ENCODE assay signal across 25 mouse cellular contexts in genomic region chr7:68332799-68333198, GRCm38 (mm10). TPM values are rescaled to one million over a fixed set of nuclear protein-coding genes. Genes with fewer than 3 reads are reported as not detected.
DNase-seq lines count a peak whose midpoint lies in the region; ATAC-seq and TF ChIP-seq lines count a peak whose summit lies in the region.
"Had no signal": no experiment of that assay in that cellular context is flagged by ENCODE, and none has a peak within 500 bp of the region (broad histone marks: within the 10 kb centered on the region; RNA-seq: fewer than 3 reads in every experiment).

No protein-coding gene starts in this region.

- dilution Hi-C loops in CH12.LX (cut with MboI; ENCODE audit: extremely low pct_ligation_motif_present, extremely low pct_unique_long_range_greater_than_20kb, low sequenced_read_pairs) = no loop called here

- ATAC-seq in midbrain, embryonic 14.5 days (ENCODE audit: low FRiP score, low TSS enrichment) = no peak
- ATAC-seq: activated CD4-positive, CD25-positive, alpha-beta regulatory T cell, adult 4 months; CD4-positive, CD25-positive, alpha-beta regulatory T cell, adult 4 months; Patski had no signal

- peak overlapping the region; percentile 95 for H3K4me2 ChIP-seq in CH12.LX (ENCODE audit: insufficient read depth, low read depth, poor library complexity, severe bottlenecking)
- H3K4me2 ChIP-seq in midbrain, embryonic 14.5 days (ENCODE audit: low read length) = no peak overlapping the region

- in situ Hi-C loops in CH12.LX (cut with MboI; ENCODE audit: low pct_ligation_motif_present, low pct_unique_long_range_greater_than_20kb, low sequenced_read_pairs) = no loop called here

- H3K36me3 ChIP-seq in CH12.LX (replicated peaks in 1 of 2; ENCODE audit: control insufficient read depth in 1 of 2, insufficient read depth in 1 of 2, low read length in 1 of 2) = peaks cover 45 to 71% of the 10 kb centered on the region in 2 experiments
- no peaks in the 10 kb centered on the region for H3K36me3 ChIP-seq in midbrain, embryonic 14.5 days (ENCODE audit: control insufficient read depth, insufficient read depth, low read length)
- H3K36me3 ChIP-seq: G1E had no signal

- TF ChIP-seq CTCF in CH12.LX (conservative IDR thresholded peaks at IDR 0.05 in 1 of 2, IDR thresholded peaks at IDR 0.05 in 1 of 2; ENCODE audit: low read depth in 2 of 2, low read length in 2 of 2) = no peak

- no peak for TF ChIP-seq RAD21 in CH12.LX (IDR thresholded peaks at IDR 0.05; ENCODE audit: low read depth, low read length)

- H3K4me3 ChIP-seq in CH12.LX (replicated peaks in 1 of 3; ENCODE audit: low read depth in 2 of 3, low read length in 2 of 3, poor library complexity in 1 of 3) = peak overlapping the region in 1 of 3 experiments; percentile 31
- no peak overlapping the region for H3K4me3 ChIP-seq in midbrain, embryonic 14.5 days (replicated peaks; ENCODE audit: low read depth, low read length)

- no peaks in the 10 kb centered on the region for H3K27me3 ChIP-seq in CH12.LX (replicated peaks)
- H3K27me3 ChIP-seq in midbrain, embryonic 14.5 days (ENCODE audit: control insufficient read depth, insufficient read depth, low read length) = no peaks in the 10 kb centered on the region
- H3K27me3 ChIP-seq: Patski had no signal

- TF ChIP-seq EP300 in CH12.LX (IDR thresholded peaks at IDR 0.05; ENCODE audit: low read length) = peak; percentile 45

- H3K79me2 ChIP-seq in CH12.LX (replicated peaks; ENCODE audit: control insufficient read depth, extremely low read depth, insufficient read depth, poor library complexity, severe bottlenecking) = no peaks in the 10 kb centered on the region; the same call in none of the 2 replicates

- peak overlapping the region; percentile 92 for H3K27ac ChIP-seq in CH12.LX (ENCODE audit: insufficient read depth, low read depth)
- H3K27ac ChIP-seq in midbrain, embryonic 14.5 days (replicated peaks; ENCODE audit: low read depth, low read length) = no peak overlapping the region

- peak; percentile 43 for DNase-seq in A20 (ENCODE audit: low read depth, low spot score)
- peak; percentile 47 for DNase-seq in CH12.LX (ENCODE audit: extremely low read depth)
- peak; percentile 20 for DNase-seq in brain, adult 2 months (ENCODE audit: low read depth, low spot score)
- no peak for DNase-seq in layer of hippocampus, adult 9-11 months
- no peak for DNase-seq in midbrain, embryonic 14.5 days
- DNase-seq in adrenal gland, adult 18-20 months (ENCODE audit: low spot score in 2 of 2) = no peak
- DNase-seq: adrenal gland, adult 2 months; adrenal gland, adult 8-10 months; adrenal gland, postnatal 10 days; adrenal gland, postnatal 14 days; adrenal gland, postnatal 25 days; adrenal gland, postnatal 36 days; B cell, adult 2 months; cerebellum, adult 11 months; cerebellum, adult 11-12 months; cerebellum, adult 18-20 months; cerebellum, adult 2 months; cerebellum, adult 8-10 months; cerebellum, adult 9-10 months; cerebellum, adult 9-11 months had no signal

- WGBS in midbrain, embryonic 14.5 days = 94% methylated on average over 6 of the region's 6 CpGs

- no peaks in the 10 kb centered on the region for H3K9me3 ChIP-seq in CH12.LX (replicated peaks; ENCODE audit: low read length)
- H3K9me3 ChIP-seq in midbrain, embryonic 14.5 days (ENCODE audit: control insufficient read depth, low read length) = no peaks in the 10 kb centered on the region

- no peak for TF ChIP-seq POLR2A in CH12.LX (IDR thresholded peaks at IDR 0.05; ENCODE audit: low read depth, low read length)

- peaks cover 13 to 35% of the 10 kb centered on the region in 2 experiments for H3K4me1 ChIP-seq in CH12.LX (ENCODE audit: control insufficient read depth in 1 of 2, insufficient read depth in 2 of 2)
- no peaks in the 10 kb centered on the region for H3K4me1 ChIP-seq in midbrain, embryonic 14.5 days (ENCODE audit: control insufficient read depth, insufficient read depth, low read length)

- peak overlapping the region; percentile 63 for H3K9ac ChIP-seq in CH12.LX (ENCODE audit: insufficient read depth, low read depth)
- H3K9ac ChIP-seq in midbrain, embryonic 14.5 days (replicated peaks; ENCODE audit: low read length) = no peak overlapping the region

TF ChIP-seq in CH12.LX, 34 proteins besides CTCF, POLR2A, EP300 and RAD21:
- TF ChIP-seq IRF4 (IDR thresholded peaks at IDR 0.05; ENCODE audit: low read depth, low read length) = 0 out of 2 replicates have a peak, but pooled peaks have one; percentile 14
- no peak for TF ChIP-seq ZC3H11A (IDR thresholded peaks at IDR 0.05; ENCODE audit: low read depth, low read length)
- TF ChIP-seq ZMIZ1 (IDR thresholded peaks at IDR 0.05; ENCODE audit: low read depth, low read length) = no peak
- TF ChIP-seq KAT2A (IDR thresholded peaks at IDR 0.05; ENCODE audit: insufficient replicate concordance, low read length) = no peak
- TF ChIP-seq MEF2A (IDR thresholded peaks at IDR 0.05; ENCODE audit: borderline replicate concordance, low read depth, low read length) = peak; percentile 78; the same call in 1 of the 2 replicates
- TF ChIP-seq RCOR1 (conservative IDR thresholded peaks at IDR 0.05; ENCODE audit: low read depth, low read length) = no peak
- TF ChIP-seq SIN3A (IDR thresholded peaks at IDR 0.05; ENCODE audit: low read length) = no peak
- TF ChIP-seq MAFK (IDR thresholded peaks at IDR 0.05; ENCODE audit: insufficient replicate concordance, low read length) = peak; percentile 40; the same call in 1 of the 2 replicates
- TF ChIP-seq GABPA (IDR thresholded peaks at IDR 0.05; ENCODE audit: insufficient replicate concordance, low read depth, low read length) = no peak
- no peak for TF ChIP-seq UBTF (IDR thresholded peaks at IDR 0.05; ENCODE audit: low read depth, low read length)
- TF ChIP-seq JUND (conservative IDR thresholded peaks at IDR 0.05; ENCODE audit: low read depth, low read length) = peak; percentile 57
- TF ChIP-seq MAX (IDR thresholded peaks at IDR 0.05; ENCODE audit: low read length) = no peak
- no peak for TF ChIP-seq ETS1 (conservative IDR thresholded peaks at IDR 0.05; ENCODE audit: low read depth, low read length)
- TF ChIP-seq JUN (IDR thresholded peaks at IDR 0.05; ENCODE audit: insufficient read depth, low read depth, low read length) = no peak
- TF ChIP-seq ZKSCAN1 (IDR thresholded peaks at IDR 0.05; ENCODE audit: borderline replicate concordance, low read depth, low read length) = no peak
- no peak for TF ChIP-seq PAX5 (IDR thresholded peaks at IDR 0.05; ENCODE audit: low read length)
- TF ChIP-seq CHD2 (IDR thresholded peaks at IDR 0.05; ENCODE audit: low read length) = no peak
- no peak for TF ChIP-seq MYC (IDR thresholded peaks at IDR 0.05; ENCODE audit: low read depth, low read length)
- TF ChIP-seq TCF12 (IDR thresholded peaks at IDR 0.05; ENCODE audit: low read depth, low read length) = no peak
- no peak for TF ChIP-seq ELF1 (IDR thresholded peaks at IDR 0.05; ENCODE audit: low read depth, low read length)
- TF ChIP-seq NRF1 (IDR thresholded peaks at IDR 0.05; ENCODE audit: low read depth, low read length) = no peak
- TF ChIP-seq HCFC1 (IDR thresholded peaks at IDR 0.05; ENCODE audit: low read depth, low read length) = no peak

RNA-seq across cellular contexts. Expression of gene Fam169b, which starts 59.2 kb away (rescaled TPM):
- total RNA-seq in CH12.LX (2012; rRNA removed) (13.6 and 17.0 TPM in 2 replicates), CH12.LX (2014; rRNA removed) (15.2 and 15.9 TPM in 2 replicates)
- 16.2 and 17.3 TPM in 2 replicates for polyA plus RNA-seq in CH12.LX (2012; ENCODE audit: insufficient read length, low read depth)
- 0.08 TPM in 1 of 2 replicates, not detected in the other for polyA plus RNA-seq in midbrain, embryonic 14.5 days (2014; fragmentation: Nextera tagmentation; extraction: Ambion mirVana)
- total RNA-seq in adrenal gland, adult 18-20 months (2021) = under 1 TPM; 0.22 to 0.23 TPM
- total RNA-seq: adrenal gland, adult 2 months; adrenal gland, postnatal 25 days; MEL had no signal
- polyA plus RNA-seq: G1E had no signal

Comparison
In these comparisons a context has a peak if more than half of its experiments do, and no peak if none do; other contexts are left out.
1. DNase-seq: peak in A20 (single experiment), CH12.LX (single experiment) and brain, adult 2 months (single experiment); none in layer of hippocampus, adult 9-11 months (single experiment), midbrain, embryonic 14.5 days (single experiment) and adrenal gland, adult 18-20 months (0 of 2).
2. RNA of gene Fam169b, which starts 59.2 kb away (total RNA-seq): 13.6 to 17.0 TPM in CH12.LX; 0.22 to 0.23 TPM in adrenal gland, adult 18-20 months; every median in the first group is over 10 times any median in the second.